Mouse (Mus musculus): Measurements from ENCODE around the gene Rnf31.

DNA sequence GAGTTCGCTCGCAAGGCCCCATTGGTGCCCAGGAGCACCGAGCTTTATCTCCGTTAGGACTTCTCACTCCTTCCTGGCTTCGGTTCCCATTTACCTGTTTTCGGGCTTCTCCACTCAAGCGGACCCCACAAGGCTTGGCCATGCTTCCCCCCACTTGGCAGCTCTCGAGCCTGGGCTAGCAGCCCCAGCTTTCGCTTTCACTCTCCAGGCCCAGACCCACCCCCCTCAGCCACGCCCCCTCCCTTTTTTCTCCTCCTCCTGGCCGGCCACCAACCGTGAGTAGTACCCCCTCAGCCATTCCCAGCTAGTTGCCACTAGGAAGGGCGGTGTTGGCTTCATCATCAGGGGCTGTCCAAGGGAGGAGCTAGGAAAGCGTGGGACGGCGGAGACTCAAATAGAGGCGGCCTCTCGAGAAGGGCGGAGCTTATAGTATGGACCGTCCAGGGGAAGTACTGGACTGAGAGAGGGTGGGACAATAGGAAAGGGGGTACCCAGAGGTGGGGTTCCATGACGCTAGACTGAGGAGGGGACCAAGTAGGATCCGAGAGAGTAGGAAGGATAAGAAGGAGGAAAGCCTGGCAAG, 669 bp upstream of the Rnf31 start, which contains the start of gene Psme2:
- TF ChIP-seq CTCF (IDR thresholded peaks at IDR 0.05; ENCODE audit: low read depth) = no peak
- no peak for TF ChIP-seq EP300 (IDR thresholded peaks at IDR 0.05; ENCODE audit: low read depth)
